Mouse (Mus musculus) urinary bladder, adult 2 months (tissue): ENCODE data around the gene Ints5. TPM values are rescaled to one million over a fixed set of nuclear protein-coding genes. Genes with fewer than 3 reads are reported as not detected.
"Not testable (repeated sequence)": the region's sequence is repeated elsewhere in the genome, so short reads cannot be mapped to it uniquely, and the experiment has no call there.

Experiments
- DNase-seq: peaks from one replicate; pipeline ENCODE4 v3.0.0; 2022; ENCODE audit warnings: low spot score
- polyA plus RNA-seq: library from polyadenylated mRNA; depleted of rRNA; stranded (reverse); fragments of >200 nt; gene quantifications from 2 replicates; pipeline ENCODE4 v1.2.3, GENCODE M21; 2012

The Ints5 gene
- polyA plus RNA-seq, 1 experiment = 15.5 TPM

DNA sequence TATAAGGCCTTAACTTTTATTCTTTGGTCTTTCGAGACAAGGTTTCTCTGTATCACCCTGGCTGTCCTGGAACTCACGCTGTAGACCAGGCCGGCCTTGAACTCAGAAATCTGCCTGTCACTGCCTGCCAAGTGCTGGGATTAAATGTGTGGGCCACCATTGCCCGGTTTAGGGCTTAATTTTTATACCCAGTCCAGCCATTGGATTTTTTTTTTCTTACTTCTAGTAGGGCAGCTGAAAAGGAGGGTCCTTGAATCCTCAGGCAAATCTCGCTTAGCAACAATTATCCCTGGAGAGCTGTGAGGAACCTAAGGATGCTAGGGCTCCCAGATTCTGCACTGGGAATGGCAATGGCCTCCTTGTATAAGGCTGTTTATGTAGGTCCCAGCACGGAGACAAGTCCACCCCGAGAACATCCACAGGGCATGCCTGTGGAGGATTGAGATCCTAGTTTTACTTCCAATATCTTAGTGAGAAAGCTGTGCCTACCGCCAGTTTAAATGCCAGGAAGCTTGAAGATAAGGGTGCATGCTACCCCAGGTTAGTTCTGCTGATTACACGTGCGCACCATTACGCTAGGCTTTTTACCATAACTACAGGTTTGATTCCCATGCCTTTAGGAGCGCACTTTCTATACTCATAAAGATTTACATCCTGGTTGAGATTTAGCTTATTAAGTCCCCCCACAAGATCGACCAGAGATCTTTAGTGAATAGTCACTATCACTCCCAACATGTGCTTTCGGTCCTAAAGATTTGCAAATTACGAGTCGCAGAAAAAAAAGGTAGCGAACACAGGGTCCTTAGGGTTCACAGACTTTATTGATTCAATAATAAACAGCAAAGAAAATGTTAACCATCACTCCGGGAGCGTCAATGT, 5.0 kb upstream of the Ints5 start:
- no peak for DNase-seq

DNA sequence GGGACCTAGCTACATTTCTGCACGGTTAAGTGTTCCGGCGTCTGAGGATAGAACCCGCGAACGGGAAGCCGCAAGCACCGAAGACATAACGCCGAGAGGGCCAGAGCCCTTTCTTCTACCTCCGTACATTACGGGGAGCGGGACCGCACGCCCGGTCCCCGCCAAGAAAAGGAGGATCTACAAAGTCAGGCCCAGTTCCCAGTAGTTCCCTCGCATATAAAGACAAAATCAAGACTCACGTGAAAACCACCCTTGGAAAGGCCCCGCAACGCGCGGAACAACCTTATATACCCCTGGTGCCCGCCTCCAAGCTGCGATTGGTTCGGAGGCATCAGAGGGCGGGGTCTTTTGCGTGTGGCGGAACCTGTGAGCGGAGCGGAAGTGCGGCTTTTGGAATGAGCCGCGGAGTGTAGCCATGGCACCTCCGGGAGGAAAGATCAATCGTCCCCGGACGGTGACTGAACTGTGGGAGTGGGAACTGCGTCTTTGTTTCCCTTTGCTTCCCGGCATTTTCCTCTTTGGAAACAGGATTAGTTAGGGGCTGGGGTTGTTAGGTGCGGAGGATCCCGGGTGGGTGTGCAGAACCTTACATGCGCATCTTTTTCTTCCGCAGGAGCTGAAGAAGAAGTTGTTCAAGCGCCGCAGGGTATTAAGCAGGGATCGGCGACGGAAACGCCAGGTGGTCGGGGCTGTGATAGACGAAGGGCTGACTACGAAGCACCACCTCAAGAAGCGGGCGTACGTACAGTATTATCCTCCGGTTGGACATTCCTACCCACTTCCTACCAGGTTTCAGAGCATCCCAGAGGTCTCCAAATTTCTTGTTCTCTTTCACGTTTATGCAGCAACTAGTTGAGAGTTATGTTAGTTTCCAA, 4.1 kb upstream of the Ints5 start, which contains the start of the genes 1810009A15Rik and Gm49416:
Gene 1810009A15Rik (plus strand): TSS at position 343 of the 875 bp plus-strand sequence.
Gene Gm49416 (plus strand): TSS at position 416 of the 875 bp plus-strand sequence.
- DNase-seq = peak; percentile 84

- DNase-seq = no peak
Measured at GRCm38 (mm10) chr19:8895397-8895960, 2.7 kb downstream of the Ints5 start.

GRCm38 (mm10) chr19:8896231-8896630, 3.4 kb downstream of the Ints5 start:
- not testable (repeated sequence) for DNase-seq

DNA sequence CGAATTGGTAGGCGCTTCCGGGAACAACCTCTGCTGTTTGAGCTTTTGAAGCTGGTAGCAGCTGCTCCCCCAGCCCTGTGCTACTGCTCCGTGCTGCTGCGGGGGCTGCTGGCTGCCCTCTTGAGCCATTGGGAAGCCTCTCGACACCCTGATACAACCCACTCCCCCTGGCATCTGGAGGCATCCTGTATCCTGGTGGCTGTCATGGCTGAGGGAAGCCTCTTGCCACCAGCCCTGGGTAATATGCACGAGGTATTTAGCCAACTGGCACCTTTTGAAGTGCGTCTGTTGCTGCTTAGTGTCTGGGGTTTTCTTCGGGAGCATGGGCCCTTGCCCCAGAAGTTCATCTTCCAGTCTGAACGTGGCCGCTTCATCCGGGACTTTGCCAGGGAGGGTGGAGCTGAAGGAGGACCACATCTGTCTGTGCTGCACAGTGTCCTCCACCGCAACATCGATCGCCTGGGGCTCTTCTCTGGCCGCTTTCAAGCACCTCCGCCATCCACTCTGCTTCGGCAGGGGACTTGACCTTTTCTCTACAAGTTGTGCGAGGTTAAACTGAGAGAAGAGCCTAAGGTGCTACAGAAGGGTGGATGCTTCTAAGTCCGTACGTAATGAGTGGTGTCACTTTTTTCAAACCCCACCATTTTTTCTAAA, 4.5 kb downstream of the Ints5 start:
- DNase-seq = not testable (repeated sequence)

- peak; percentile 84 for DNase-seq
Measured at GRCm38 (mm10) chr19:8897865-8898495, 5.2 kb downstream of the Ints5 start, which contains the start of gene Ganab. Ganab (plus strand) TSS chr19:8898071.

- no peak for DNase-seq
Measured at GRCm38 (mm10) chr19:8898576-8898975, 5.8 kb downstream of the Ints5 start.

GRCm38 (mm10) chr19:8899079-8899478, 6.3 kb downstream of the Ints5 start:
- DNase-seq = no peak

- no peak for DNase-seq
Measured at GRCm38 (mm10) chr19:8903412-8903811, 10.6 kb downstream of the Ints5 start.

- DNase-seq = no peak
Measured at GRCm38 (mm10) chr19:8908531-8908930, 15.7 kb downstream of the Ints5 start.

- no peak for DNase-seq
Measured at GRCm38 (mm10) chr19:8911810-8912209, 19.0 kb downstream of the Ints5 start.

DNA sequence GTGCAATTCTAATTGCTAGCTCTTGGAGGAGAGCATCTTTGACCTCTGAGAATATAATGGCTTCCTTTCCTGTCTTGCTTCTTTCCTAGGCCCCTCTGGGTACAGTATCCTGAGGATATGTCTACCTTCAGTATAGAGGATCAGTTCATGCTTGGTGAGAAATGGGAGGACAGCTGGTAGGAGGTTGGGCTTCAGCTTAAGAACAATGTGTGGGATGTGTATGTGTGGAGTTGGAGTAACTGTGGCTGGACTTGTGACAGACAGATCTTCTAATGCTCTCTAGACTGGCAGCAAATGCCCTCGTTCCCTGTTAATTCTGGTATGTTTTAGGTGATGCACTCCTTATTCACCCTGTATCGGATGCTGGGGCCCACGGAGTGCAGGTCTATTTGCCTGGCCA, 21.4 kb downstream of the Ints5 start:
- no peak for DNase-seq

GRCm38 (mm10) chr19:8919000-8919399, 26.2 kb downstream of the Ints5 start:
- no peak for DNase-seq

GRCm38 (mm10) chr19:8919684-8920072, 26.9 kb downstream of the Ints5 start:
- no peak for DNase-seq

GRCm38 (mm10) chr19:8920073-8920736, 27.4 kb downstream of the Ints5 start, which contains the start of gene B3gat3:
B3gat3 (plus strand) TSS chr19:8920374.
- peak; percentile 89 for DNase-seq

DNA sequence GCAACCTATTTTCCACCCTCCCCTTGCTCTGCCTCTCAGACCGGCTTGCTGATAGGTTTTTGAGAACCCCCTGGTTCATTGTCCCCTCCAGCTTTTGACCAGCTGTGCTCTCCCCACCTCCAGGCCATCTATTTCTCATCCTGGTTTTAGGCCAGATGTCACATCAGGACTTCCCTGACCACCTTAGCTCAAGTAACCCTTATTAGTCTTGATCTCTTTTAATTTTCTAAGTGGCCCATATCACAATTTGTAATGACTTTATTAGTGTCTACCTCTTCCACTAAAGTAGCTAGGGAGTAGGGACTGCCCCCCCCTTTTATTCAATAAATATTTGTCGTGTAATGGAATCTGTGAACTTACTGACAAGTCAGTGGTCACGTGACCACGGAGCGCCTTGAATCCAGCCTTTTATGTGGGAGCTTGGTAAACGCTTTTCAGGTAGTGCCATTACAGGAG, 28.1 kb downstream of the Ints5 start:
- DNase-seq = no peak

GRCm38 (mm10) chr19:8921741-8922140, 28.9 kb downstream of the Ints5 start:
- DNase-seq = no peak

DNA sequence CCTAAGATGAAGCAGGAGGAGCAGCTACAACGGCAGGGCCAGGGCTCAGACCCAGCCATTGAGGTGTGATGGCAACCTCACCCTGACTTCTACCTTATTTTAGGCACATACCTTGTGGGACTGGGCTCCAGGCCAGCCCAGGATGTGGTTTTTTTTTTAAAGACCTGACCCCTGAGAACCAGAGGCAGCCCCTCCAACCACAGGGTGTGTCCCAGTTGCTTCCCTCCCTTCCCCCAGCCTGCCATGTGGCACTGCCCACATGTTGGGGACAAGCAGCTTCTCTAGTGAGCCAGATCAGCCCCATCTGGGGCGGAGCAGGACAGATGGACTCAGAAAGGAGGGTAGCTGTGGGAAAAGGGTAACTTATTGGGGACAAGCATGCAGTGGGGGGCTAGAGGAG, 34.0 kb downstream of the Ints5 start:
- no peak for DNase-seq

DNA sequence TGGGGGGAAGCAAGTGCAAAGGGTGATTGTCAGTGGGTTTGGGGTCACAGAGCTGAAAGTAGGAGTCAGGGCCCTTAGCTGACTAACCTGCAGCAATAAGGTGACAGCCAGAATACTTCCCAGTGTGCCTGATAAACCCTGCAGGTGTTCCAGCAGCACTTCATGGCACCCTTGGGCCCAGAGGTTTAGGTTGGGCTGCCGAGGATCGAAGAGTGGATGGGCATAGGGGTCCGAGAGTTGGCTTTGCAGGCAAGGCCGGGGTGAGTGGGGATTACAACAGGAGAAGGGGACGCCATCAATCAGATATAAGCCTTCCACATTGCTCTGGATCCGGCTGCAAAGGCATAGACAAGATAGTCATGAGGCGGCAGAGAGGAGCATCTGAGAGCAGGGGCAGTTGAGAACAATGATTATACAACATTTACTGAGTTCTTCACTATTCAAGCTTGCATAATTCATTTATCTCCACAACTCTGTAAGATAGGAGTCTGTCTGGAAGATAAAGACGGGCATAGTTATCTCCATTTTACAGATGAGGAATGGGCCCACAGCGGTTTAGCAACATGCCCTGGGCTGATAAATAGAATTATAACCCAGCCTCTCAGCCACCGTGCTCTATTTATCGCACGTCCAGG, 35.2 kb downstream of the Ints5 start:
- DNase-seq = no peak
